Mouse (Mus musculus) embryo, embryonic 10.5 days (tissue): Measurements from ENCODE around the gene Rgcc.

Experiments used
- DNase-seq: peaks from one replicate; pipeline ENCODE4 v3.0.0-alpha.2; 2015; ENCODE audit warnings: low spot score

Rgcc gene

GRCm38 (mm10) chr14:79300641-79301350, 649 bp downstream of the Rgcc start:
- DNase-seq: no peak

GRCm38 (mm10) chr14:79299796-79300195, 1.6 kb downstream of the Rgcc start:
- no peak for DNase-seq

DNA sequence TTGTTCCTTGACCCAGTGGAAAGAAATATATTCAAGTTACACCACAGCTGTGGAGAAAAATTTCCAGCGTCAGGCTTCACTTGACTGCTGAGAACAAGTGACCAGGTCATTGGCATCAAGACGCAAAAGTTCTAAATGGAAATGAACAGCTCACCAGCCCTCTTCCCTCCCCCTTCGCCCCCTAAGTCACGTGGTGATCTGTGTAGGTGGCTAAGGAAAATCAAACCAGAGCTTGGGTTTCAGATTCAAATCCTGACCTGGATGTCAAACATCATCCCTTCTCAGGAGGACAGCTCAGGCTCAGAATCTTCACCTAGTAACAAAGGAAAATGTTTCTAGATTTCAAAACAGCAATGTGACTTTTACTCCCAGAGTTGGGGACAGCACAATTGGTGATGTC, 2.2 kb downstream of the Rgcc start:
- no peak for DNase-seq

- no peak for DNase-seq
These were observed 3.0 kb downstream of the Rgcc start for GRCm38 (mm10) chr14:79298314-79298992.

- DNase-seq: no peak
These were observed 4.6 kb downstream of the Rgcc start for GRCm38 (mm10) chr14:79296836-79297235.

DNA sequence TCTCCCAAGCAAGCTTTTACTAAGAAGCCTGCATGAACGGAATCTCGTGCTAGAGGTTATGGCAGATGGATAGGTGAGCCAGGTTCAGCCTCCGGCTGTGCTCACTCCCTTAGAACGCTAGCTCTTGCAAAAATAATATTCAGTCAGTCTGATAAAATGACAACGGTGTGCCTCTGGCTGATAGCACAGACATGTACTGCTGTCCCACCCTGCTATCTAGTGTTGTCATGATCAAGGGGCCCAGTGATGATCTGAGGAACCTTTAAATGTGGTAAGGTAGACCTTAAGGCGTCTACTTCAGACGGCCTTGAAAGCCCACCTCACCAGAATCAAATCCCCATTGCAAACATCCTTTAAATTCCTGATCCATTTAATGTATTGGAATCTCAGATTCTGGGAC, 5.2 kb downstream of the Rgcc start:
- no peak for DNase-seq

DNA sequence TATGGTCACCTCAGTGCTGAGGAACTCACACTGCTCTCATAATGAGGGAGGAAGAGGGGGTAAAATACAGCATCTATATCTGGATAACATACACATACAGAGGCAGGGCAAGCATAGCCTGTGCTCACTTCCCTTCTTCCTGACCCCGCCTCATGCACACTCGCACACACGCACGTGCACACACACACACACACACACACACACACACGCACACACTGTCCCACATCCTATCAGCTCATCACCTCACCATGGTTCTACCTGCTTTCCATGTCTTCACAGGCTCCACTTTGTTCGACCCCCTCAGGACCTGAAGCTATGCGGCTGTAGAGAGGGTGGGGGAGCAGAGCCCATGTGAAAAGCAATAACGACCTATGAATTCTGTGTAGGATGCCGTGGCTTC, 5.9 kb downstream of the Rgcc start:
- DNase-seq: no peak

DNA sequence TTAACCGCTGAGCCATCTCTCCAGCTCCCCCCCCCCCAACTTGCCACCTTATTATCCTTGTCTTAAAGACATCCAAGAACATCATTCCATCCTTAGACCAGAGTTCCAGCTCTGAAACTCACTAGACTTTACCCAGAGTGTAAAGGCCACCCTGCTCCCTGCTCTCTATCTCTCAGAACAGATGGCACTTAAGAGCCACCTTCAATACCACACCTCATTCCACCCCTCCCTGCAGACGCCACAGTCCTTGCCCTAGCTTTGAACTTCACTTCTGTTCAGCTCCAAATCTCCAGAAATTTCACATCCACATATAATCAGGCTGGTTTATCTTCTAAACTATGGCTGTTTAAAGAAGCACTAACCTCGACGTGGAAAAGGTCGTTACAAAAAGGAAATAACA, 6.5 kb downstream of the Rgcc start:
- DNase-seq: no peak

DNA sequence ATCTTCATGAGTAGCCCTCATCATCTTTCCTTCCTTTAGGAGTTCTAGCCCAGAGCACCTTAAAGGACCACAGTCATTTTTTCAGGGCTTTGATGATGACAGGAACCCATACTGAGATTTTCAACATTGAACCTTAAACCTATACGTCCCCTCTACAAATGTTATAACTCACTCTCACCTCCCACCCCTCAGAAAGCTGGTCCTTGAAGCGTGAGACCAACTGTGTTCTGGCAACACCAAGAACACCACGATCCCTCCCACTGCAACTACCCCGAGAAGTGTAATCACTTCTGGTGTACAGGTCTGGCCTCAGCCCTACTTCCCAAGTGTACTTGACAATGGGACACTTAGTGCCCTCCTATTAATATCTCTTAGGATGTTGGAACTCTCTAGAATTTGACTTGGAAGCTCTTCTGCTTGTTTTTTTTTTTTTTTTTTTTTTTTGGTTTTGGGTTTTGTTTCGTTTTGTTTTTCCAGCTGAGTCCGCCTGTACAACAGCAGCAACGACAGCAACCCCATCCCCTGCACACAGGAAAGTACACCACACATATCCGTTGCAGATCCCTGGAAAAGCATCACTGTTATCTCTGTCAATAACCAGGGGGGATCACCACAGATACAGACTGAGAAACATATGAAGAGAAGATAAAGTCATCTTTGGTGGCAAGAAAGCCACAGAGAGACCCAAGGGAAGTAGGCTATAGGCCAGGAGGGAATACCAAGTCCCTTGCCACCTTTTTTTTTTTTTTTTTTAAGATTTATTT, 7.2 kb downstream of the Rgcc start:
- DNase-seq: no peak

- DNase-seq: no peak
These were observed 8.2 kb downstream of the Rgcc start for GRCm38 (mm10) chr14:79293119-79293780.

- DNase-seq: no peak
These were observed 9.8 kb downstream of the Rgcc start for GRCm38 (mm10) chr14:79291629-79292028.

GRCm38 (mm10) chr14:79290683-79291425, 10.6 kb downstream of the Rgcc start:
- DNase-seq: peak; percentile 68

GRCm38 (mm10) chr14:79289909-79290308, 11.5 kb downstream of the Rgcc start:
- no peak for DNase-seq

DNA sequence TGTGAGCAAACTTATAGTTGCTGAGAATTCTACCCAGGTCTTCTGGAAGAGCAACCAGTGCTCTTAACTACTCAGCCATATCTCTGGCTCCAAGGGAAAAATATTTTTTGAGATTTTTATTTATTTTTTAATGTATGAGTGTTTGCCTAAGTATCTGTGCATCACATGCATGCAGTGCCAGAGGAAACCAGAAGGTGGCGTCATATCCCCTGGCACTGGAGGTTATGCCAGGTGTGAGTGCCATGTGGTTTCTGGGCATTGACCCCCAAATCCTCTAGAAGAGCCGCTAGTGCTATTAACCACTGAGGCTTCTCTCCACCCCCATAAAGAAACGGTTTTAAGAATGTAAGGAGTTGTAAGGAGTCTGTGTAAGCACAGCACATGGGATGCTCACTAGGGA, 13.2 kb downstream of the Rgcc start:
- no peak for DNase-seq

- no peak for DNase-seq
These were observed 14.1 kb downstream of the Rgcc start for GRCm38 (mm10) chr14:79287251-79287863.

- DNase-seq: no peak
These were observed 15.9 kb downstream of the Rgcc start for GRCm38 (mm10) chr14:79285549-79285948.

- DNase-seq: no peak
These were observed 16.8 kb downstream of the Rgcc start for GRCm38 (mm10) chr14:79284616-79285015.

DNA sequence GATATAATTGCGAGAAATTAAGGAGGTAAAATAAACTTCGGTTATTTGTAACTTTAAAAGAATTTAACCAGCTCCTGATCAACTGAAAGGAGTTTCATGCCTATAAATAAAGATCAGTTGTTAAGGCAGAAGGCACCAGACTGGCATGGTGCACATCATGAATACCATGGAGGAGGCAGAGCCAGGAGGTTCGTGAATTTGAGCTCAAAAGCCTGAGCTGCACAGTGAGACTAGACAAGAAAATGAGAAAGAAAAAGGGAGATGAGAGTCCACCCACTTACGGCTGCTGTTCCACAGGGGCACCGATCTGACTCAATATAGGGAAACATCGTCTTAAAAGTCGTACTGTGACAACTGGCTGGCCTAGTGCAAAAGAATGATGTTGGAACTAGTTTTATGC, 17.5 kb downstream of the Rgcc start:
- DNase-seq: no peak

DNA sequence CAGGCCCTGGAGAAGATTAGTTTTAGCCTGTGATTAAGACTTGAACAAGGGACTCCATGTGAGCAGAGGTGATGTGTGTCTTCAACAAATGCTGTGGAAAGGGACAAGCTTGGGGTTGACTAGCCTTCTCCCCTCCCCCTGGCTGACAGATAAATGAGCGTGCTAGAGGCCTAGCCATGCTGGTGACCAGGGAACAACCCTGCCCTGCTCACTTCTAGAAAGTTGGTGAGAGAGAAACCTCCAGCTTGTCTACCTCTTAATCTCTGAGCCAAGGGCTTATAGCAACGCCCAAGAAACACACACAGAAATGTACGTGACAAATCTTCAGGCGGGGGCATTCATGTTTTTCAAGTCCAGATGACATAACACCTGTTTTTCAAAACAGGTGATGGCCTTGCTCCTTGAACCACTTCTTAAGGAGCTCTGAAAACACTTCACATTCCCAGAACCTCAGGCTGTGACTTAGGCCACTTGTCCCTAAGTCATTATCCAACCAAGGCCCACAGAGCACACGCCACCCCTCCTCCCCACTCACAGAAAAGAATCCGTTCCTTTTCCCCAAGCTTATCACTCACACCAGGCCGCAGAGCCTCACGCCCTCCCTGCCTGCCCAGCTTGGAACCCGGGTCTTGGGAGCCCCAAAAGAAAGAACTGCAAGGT, 19.4 kb downstream of the Rgcc start:
- DNase-seq: no peak

GRCm38 (mm10) chr14:79280456-79280855, 21.0 kb downstream of the Rgcc start:
- DNase-seq: no peak

DNA sequence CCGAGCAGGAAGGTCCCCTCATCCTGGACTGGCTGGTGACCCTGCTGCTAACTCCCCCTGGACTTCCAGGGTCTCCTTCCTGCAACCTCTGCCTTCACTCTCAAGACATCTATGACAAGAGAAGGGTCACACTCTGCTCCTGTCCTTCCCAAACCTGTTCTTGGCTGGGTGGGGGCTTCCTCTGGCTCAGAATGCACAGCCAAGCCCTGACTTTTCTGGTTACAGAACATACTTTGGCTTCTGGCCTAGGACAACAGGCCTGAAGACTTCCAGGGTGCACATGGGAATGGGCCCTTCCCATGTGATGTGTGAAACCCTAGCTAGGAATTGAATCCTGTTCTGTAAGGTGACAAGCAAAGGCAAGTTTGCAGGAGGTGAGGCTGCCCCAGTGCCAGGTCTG, 22.0 kb downstream of the Rgcc start:
- no peak for DNase-seq
